Mouse (Mus musculus): ENCODE results near the gene Hnf1b.
A peak's percentile ranks its signal among the peaks of the same experiment; 100 is the strongest.

The Hnf1b gene

GRCm38 (mm10) chr11:83853221-83853792 lies 3.4 kb downstream of the Hnf1b start:
- no peak for DNase-seq

DNA sequence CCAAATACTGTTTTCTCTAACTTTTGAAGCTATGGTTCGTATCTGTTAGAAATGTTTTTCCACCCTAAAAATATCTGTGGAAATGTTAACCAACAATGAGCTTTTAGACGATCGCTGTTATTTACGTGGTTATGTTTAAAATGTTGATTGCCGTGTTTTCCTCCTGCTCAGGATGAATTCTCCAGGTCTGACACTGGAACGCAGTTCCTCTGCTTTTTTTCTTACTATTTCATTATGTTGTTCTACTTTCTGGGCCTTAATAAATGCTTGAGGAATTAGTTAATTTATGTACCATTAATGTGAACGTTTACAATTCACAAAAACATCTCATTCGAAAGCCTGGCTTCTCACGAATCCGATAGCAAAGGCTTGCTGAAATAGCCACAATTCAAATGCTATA lies 4.2 kb downstream of the Hnf1b start:
- DNase-seq: no peak

GRCm38 (mm10) chr11:83854707-83855106 lies 4.8 kb downstream of the Hnf1b start:
- no peak for DNase-seq

- no peak for DNase-seq
These were observed 7.4 kb downstream of the Hnf1b start for GRCm38 (mm10) chr11:83857256-83857655.

- DNase-seq: no peak
These were observed 15.4 kb downstream of the Hnf1b start for GRCm38 (mm10) chr11:83865286-83865685.

DNA sequence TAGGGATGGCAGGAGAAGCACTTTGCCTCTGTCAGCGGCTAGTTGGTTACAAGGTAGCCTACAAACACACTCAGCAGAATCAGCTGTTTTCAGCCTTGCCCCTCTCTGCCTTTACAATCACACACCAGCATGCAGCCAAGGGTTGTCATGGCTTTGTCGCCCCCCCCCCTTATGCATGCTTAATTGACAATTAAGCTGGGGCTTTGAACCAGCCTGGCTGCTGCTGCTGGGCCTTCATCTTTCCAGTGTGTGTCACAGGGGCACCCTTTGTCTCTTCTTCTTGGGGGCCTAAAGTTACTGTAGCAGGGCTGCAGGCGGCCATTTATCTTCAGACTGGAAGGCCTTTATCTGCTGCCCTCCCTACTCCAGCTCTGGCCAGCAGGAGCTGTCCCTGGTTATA lies 17.7 kb downstream of the Hnf1b start:
- DNase-seq: no peak

- DNase-seq: no peak
These were observed 19.3 kb downstream of the Hnf1b start for GRCm38 (mm10) chr11:83869147-83869546.

DNA sequence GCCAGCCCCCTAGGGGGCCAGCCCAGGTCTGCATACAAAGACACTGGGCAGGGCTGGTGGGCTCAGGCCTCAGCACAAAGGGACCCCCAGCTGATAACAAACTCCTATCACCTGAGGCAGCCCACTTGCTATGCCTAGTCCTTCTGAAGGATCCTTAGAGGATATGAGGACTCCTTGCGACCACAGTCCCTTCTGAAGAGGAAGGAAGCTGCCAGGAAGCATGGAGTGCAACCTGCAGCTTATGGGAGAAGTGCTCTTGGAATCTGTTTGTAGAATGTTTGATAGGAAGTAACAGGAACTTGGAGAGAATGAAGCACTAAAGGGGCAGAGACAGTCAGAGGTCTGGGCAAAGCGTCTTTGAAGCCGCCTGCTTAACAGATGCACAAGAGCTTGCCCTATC lies 19.8 kb downstream of the Hnf1b start:
- no peak for DNase-seq

- no peak for DNase-seq
These were observed 22.1 kb downstream of the Hnf1b start for GRCm38 (mm10) chr11:83871780-83872554.

- DNase-seq: no peak
These were observed 23.6 kb downstream of the Hnf1b start for GRCm38 (mm10) chr11:83873509-83873908.

DNA sequence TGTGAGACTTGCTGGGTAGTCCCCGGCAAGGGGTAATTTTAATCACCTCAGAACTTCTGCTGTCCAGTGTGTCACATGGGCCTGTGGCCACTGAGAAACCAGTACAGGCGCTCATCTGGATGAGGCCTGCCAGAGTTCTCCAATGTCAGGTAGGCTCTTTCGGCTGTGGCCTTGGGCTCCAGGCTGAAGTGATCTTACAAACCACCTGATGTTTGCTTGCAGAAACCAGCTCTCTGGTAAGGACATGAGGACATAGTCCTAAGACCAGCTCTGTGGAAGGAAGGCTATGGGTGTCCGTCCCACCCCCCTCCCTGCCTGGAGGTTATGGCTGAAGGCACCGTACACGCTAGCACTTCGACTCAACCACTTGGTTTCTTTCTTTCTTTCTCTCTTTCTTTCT lies 26.8 kb downstream of the Hnf1b start:
- no peak for DNase-seq

DNA sequence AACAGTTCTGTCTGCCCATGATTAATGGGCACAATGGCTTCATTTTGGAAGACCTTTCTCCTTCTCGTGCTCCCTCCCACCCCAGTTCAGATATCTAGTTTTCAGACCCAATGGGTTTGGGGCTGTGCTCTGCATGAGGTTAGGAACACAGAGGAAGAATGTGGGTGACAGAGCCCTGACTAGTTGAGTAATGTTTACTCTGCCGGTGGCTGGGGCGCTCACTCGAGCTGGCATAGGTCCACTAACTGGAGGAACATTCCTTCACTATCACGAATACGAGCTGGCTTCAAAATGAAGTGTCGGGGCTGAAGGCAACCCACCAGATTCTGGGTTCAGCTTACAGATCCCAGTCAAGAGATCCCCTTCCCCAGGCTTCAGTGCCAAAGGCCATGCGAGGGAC lies 27.9 kb downstream of the Hnf1b start:
- peak; percentile 16 for DNase-seq

- DNase-seq: no peak
These were observed 28.6 kb downstream of the Hnf1b start for GRCm38 (mm10) chr11:83878417-83878952.

DNA sequence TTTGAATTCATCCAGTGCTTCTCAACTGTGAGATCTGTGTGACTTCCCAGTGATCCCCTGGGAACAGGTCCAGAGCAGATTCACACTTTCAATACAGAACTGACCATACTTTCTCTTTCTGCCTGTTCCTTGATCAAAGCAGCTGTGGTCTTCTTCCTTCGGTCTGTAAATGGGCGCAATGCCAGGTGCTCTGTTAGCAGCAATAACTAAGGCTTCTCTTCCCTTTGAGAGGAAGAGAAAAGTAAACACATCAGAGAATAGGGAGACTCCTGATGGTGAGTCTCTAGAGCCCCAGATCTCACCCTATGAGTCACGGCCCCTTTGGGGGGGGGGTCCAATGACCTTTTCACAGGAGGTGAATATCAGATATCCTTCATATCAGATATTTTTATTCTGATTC lies 29.3 kb downstream of the Hnf1b start:
- no peak for DNase-seq

- peak; percentile 12 for DNase-seq
These were observed 31.6 kb downstream of the Hnf1b start for GRCm38 (mm10) chr11:83881438-83881837.

DNA sequence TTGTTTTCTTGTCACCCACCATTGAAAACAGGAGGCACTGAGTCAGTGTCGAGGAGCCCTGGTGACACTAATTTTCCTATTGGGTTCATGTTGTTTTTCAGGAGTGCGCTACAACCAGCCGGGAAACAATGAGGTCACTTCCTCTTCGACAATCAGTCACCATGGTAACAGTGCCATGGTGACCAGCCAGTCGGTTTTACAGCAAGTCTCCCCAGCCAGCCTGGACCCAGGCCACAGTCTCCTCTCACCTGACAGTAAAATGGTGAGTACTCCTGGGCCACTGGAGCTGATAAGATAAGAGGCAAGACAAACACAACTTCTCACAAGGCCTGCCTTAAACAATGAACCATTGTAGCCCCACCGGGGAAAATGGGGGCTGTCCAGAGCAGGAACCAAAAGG lies 32.7 kb downstream of the Hnf1b start:
- no peak for DNase-seq

- DNase-seq: no peak
These were observed 33.2 kb downstream of the Hnf1b start for GRCm38 (mm10) chr11:83883074-83883473.

- no peak for DNase-seq
These were observed 33.9 kb downstream of the Hnf1b start for GRCm38 (mm10) chr11:83883812-83884211.

GRCm38 (mm10) chr11:83885175-83885574 lies 35.3 kb downstream of the Hnf1b start:
- DNase-seq: no peak

DNA sequence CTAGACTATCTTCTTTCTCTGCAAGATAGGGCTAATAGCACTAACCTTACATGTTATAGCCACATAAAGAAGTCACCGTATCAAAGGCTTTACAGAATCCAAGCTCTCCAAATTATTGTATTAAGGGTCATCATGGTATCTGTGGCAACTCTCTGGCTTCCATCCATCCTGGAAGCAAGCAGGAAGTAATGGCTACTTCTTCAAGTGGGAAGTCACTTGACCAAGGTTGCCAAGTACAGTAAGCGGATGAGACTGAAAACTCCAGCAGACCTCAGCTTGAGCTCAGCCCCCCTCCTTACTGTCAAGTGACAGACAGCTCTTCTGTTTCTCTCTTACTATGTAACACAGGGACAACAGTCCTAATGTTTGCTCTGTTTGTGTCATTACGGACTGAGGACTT lies 36.9 kb downstream of the Hnf1b start:
- no peak for DNase-seq

GRCm38 (mm10) chr11:83891366-83891765 lies 41.5 kb downstream of the Hnf1b start:
- no peak for DNase-seq

DNA sequence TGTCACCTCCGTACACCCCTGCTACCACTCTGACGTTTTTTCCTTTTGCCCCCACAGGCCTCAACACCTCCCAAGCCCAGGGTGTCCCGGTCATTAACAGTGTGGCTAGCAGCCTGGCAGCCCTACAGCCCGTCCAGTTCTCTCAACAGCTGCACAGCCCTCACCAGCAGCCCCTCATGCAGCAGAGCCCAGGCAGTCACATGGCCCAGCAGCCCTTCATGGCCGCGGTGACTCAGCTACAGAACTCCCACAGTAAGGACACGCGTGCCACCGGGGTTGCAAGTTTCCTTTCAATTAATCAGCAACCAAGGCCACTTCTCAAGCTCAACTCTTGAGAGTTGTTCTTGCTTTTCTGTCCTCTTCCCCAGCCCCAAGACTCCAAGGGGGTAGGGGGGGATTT lies 43.5 kb downstream of the Hnf1b start:
- DNase-seq: no peak

DNA sequence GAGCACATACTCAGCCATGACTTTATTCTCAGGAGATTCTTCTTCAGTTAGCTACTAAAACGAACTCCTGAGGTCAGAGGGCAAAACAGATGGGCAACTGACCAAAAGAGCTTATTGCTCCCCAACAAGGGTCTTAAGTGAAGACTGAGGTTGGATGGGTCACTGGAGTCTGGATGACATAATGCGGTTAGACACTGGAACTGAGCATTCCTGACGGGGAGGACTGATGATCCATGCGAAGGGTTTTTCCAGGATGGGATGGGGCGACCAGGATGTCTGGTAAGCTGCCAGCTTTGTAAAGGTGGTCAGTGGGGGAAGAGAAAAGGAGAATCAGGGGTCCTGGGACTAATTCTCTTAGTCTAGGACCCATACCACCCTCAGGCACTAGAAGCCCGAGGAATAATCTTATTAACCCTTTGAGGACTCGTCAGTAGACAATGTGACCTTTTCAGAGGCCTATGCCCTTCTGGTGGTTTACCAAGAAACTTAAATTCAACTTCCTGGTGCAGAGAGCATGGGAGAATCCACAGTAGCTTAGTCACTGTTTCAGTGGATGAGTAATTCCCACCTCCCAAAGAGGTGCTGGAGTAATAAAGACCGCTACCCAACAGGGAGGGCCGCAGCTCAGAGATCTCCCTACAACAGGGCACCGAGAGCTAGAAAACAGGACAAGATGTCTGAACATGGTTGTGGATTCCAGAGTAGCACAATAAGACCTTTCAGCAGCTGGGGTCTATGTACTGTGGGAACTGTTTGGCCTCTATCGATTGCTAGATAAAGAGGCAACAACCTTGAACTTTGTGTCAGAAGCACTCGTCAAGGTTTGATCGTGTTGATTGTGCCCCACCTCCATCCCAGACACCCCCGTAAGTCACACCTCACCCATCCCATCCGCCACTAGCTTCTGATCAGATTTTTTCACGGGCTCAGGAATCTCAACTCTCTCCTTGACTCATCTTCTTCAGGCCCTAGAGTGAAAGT lies 46.9 kb downstream of the Hnf1b start:
- no peak for DNase-seq
